Mouse (Mus musculus) brain, embryonic 14.5 days (tissue): ENCODE data around the gene Ppip5k1.

ENCODE experiments used
- CTCF ChIP-seq: fragments of 200-500 bp; IDR thresholded peaks from 2 replicates; pipeline ENCODE4 v1.5.1; 2012; ENCODE audit warnings: inconsistent platforms, mild to moderate bottlenecking, moderate library complexity, borderline replicate concordance; ENCODE audit not compliant: insufficient read depth, insufficient read length; ENCODE audit errors: extremely low read depth
- POLR2A ChIP-seq: fragments of 200-500 bp; IDR thresholded peaks from 2 replicates; pipeline ENCODE4 v1.6.1; 2012; ENCODE audit warnings: mild to moderate bottlenecking, inconsistent platforms, borderline replicate concordance; ENCODE audit not compliant: poor library complexity, insufficient read depth, insufficient read length, severe bottlenecking; ENCODE audit errors: extremely low read depth

DNA sequence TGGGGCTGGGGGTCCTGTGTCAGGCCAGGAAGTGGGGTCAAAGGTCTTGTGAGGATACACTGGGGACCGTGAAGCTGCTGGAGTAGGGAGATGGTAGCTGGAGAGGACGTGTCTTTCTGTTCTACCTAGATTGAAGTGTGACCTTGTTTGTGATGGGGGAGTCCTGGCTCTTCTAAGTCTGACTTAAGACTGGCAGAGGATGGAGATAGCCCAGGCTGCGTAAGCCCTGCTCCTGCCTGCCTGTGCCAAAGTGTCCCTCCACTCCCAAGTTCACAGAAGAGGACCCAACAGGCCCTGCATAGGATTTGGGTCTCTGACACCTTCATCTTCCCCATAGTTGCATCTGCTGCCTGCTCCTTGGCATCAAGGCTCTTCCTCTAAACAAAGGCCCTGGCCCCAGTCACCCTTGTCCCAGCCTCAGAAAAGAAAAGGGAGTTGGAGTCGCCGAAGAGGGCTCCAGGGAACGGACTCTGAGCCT, 58.4 kb downstream of the Ppip5k1 start:
- TF ChIP-seq POLR2A, result no peak
- no peak for TF ChIP-seq CTCF
